Mouse (Mus musculus): Measurements from ENCODE around the gene Cwf19l1.

Cwf19l1 gene

GRCm38 (mm10) chr19:44110356-44110755, 25.3 kb downstream of the Cwf19l1 start:
- no peak for DNase-seq

GRCm38 (mm10) chr19:44108996-44109395, 26.7 kb downstream of the Cwf19l1 start:
- DNase-seq, result no peak

- DNase-seq, result no peak
Observed at GRCm38 (mm10) chr19:44107661-44108521, 27.8 kb downstream of the Cwf19l1 start.

- peak; percentile 96 for DNase-seq
Observed at GRCm38 (mm10) chr19:44106831-44107660, 28.6 kb downstream of the Cwf19l1 start, which contains the start of gene Chuk. Chuk (minus strand) TSS chr19:44107480.

- DNase-seq, result no peak
Observed at GRCm38 (mm10) chr19:44104393-44104792, 31.3 kb downstream of the Cwf19l1 start.

- DNase-seq, result no peak
Observed at GRCm38 (mm10) chr19:44103001-44103400, 32.7 kb downstream of the Cwf19l1 start.

GRCm38 (mm10) chr19:44100840-44101239, 34.8 kb downstream of the Cwf19l1 start:
- no peak for DNase-seq

GRCm38 (mm10) chr19:44086278-44086677, 49.4 kb downstream of the Cwf19l1 start:
- no peak for DNase-seq

GRCm38 (mm10) chr19:44080920-44081319, 54.8 kb downstream of the Cwf19l1 start:
- DNase-seq, result no peak

- DNase-seq, result no peak
Observed at GRCm38 (mm10) chr19:44080023-44080422, 55.7 kb downstream of the Cwf19l1 start.

- DNase-seq, result no peak
Observed at GRCm38 (mm10) chr19:44077024-44077423, 58.7 kb downstream of the Cwf19l1 start.

GRCm38 (mm10) chr19:44076457-44076856, 59.2 kb downstream of the Cwf19l1 start:
- no peak for DNase-seq

- no peak for DNase-seq
Observed at GRCm38 (mm10) chr19:44074986-44075385, 60.7 kb downstream of the Cwf19l1 start.

- no peak for DNase-seq
Observed at GRCm38 (mm10) chr19:44071166-44071565, 64.5 kb downstream of the Cwf19l1 start.

- no peak for DNase-seq
Observed at GRCm38 (mm10) chr19:44069914-44070232, 65.8 kb downstream of the Cwf19l1 start.

GRCm38 (mm10) chr19:44069121-44069913, 66.4 kb downstream of the Cwf19l1 start, which contains the start of gene Erlin1:
Erlin1 (minus strand) TSS chr19:44069785.
- peak; percentile 89 for DNase-seq

- no peak for DNase-seq
Observed at GRCm38 (mm10) chr19:44068232-44068631, 67.4 kb downstream of the Cwf19l1 start.

- DNase-seq, result no peak
Observed at GRCm38 (mm10) chr19:44067323-44068049, 68.2 kb downstream of the Cwf19l1 start.

GRCm38 (mm10) chr19:44064734-44065133, 70.9 kb downstream of the Cwf19l1 start:
- DNase-seq, result no peak

GRCm38 (mm10) chr19:44063773-44064172, 71.9 kb downstream of the Cwf19l1 start:
- no peak for DNase-seq

- no peak for DNase-seq
Observed at GRCm38 (mm10) chr19:44060226-44060625, 75.5 kb downstream of the Cwf19l1 start.
